Mouse (Mus musculus) frontal cortex, postnatal 36 days (tissue): ENCODE results near the gene Scgb2b17.
"Not testable (repeated sequence)": the region's sequence is repeated elsewhere in the genome, so short reads cannot be mapped to it uniquely, and the experiment has no call there.

ENCODE experiments used
- DNase-seq, 2 experiments: peaks; one replicate each; pipeline ENCODE4 v3.0.0; 2022; ENCODE audit warnings: low spot score in 2 of 2

Gene Scgb2b17

GRCm38 (mm10) chr7:33056461-33056860 lies at the start of gene Scgb2b17:
Gene Scgb2b17 (minus strand): TSS chr7:33056561.
- DNase-seq, result not testable (repeated sequence)

- DNase-seq, result not testable (repeated sequence)
Measured at GRCm38 (mm10) chr7:33063149-33063548, 6.8 kb upstream of the Scgb2b17 start, which contains the start of gene Scgb1b17. Gene Scgb1b17 (plus strand): TSS chr7:33063449.
